Mouse (Mus musculus): ENCODE data around the gene Hlcs. TPM values are rescaled to one million over a fixed set of nuclear protein-coding genes. Genes with fewer than 3 reads are reported as not detected.

The Hlcs gene
- polyA plus RNA-seq, 1 experiment from 2014 or later: 7.4 TPM

DNA sequence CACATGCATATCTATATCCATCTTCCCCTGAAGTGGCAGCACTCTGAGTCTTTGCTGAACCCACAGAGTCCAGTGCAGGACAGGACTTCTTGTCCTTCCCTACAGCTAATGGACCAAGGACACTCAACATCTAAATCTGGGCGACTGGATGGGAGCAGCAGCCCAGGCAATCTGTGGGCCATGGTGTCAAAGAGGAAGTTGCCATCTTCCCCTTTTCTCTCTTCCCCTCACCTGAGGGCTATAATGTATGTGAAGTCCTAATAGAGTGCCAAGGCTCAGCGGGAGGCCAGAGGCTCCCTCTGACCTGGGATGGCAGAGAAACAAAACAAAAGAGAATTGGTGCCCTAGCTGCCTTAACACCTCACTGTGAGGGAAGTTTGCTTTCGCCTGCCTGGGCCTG is 29.4 kb downstream of the Hlcs start:
- H3K4me3 ChIP-seq: no peak overlapping the region
- WGBS: 89% methylated on average over 3 of the region's 3 CpGs

DNA sequence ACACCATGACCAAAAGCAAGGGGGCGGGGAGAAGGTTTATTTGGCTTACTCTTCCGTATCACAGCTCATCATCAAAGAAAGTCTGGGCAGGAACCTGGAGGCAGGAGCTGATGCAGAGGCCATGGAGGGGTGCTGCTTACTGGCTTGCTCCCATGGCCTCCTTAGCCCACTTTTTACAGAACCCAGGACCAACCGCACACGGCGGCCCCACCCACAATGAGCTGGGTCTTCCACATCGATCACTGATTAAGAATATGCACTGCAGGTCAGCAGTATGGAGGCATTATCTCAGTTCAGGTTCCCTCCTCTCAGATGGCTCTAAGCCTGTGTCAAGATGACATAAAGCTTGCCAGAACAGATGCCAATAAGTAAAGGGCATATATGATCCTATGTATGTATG is 42.5 kb downstream of the Hlcs start:
- Histone ChIP-seq H3K27ac (no peak overlapping the region), H3K4me3 (no peak overlapping the region), H3K9me3 (replicated peaks) (no peaks in the 10 kb centered on the region), H3K27me3 (no peaks in the 10 kb centered on the region), H3K4me1 (replicated peaks) (peaks cover 3% of the 10 kb centered on the region), H3K4me2 (no peak overlapping the region), H3K9ac (no peak overlapping the region), H3K36me3 (peaks cover 3% of the 10 kb centered on the region; the same call in 1 of the 2 replicates)
- ATAC-seq (replicated peaks; ENCODE audit: insufficient number of reproducible peaks, insufficient read depth, low FRiP score, low read depth): no peak
- 89% methylated on average over 6 of the region's 6 CpGs for WGBS

More for the DNA sequence above, 29.4 kb downstream of the Hlcs start:
- H3K4me1 ChIP-seq (replicated peaks): no peaks in the 10 kb centered on the region
- ATAC-seq (replicated peaks; ENCODE audit: insufficient number of reproducible peaks, insufficient read depth, low FRiP score, low read depth): no peak
- H3K36me3 ChIP-seq: no peaks in the 10 kb centered on the region
- no peak overlapping the region for H3K9ac ChIP-seq
- H3K4me2 ChIP-seq: no peak overlapping the region
- no peaks in the 10 kb centered on the region for H3K9me3 ChIP-seq (replicated peaks)
- H3K27ac ChIP-seq: no peak overlapping the region
- H3K27me3 ChIP-seq: no peaks in the 10 kb centered on the region

- peak; percentile 51; the same call in 1 of the 2 replicates for ATAC-seq (replicated peaks; ENCODE audit: insufficient number of reproducible peaks, insufficient read depth, low FRiP score, low read depth)
- H3K4me3 ChIP-seq: no peak overlapping the region
- WGBS: under 1% methylated on average over 9 of the region's 9 CpGs
These were observed 43.7 kb downstream of the Hlcs start for GRCm38 (mm10) chr16:94269635-94270034.

DNA sequence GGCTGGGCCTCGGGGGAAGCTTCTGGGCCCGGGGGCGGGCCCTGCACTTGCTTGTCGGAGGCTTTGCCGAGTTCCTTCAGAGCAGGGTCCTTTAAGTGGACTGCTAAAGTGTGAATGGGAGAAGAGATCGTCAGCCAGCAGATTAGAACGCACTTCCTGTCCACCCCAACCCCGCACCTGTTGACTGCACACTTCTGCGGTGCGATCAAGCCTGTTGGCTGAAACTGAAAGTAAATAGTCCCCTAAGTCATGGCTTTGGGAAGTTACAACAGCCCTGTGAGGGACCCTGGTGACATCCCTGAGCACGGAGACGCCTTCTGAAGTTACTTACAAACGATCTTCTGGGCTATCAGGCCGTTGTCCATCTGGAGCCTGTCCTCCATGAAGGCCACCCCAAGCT is 45.2 kb downstream of the Hlcs start:
- Histone ChIP-seq H3K9ac (no peak overlapping the region), H3K27me3 (no peaks in the 10 kb centered on the region), H3K27ac (no peak overlapping the region), H3K4me2 (no peak overlapping the region), H3K4me1 (replicated peaks) (peaks cover 3% of the 10 kb centered on the region), H3K36me3 (peaks cover 3% of the 10 kb centered on the region; the same call in 1 of the 2 replicates), H3K9me3 (replicated peaks) (no peaks in the 10 kb centered on the region), H3K4me3 (no peak overlapping the region)
- ATAC-seq (replicated peaks; ENCODE audit: insufficient number of reproducible peaks, insufficient read depth, low FRiP score, low read depth): no peak
- 83% methylated on average over 14 of the region's 14 CpGs for WGBS

More at GRCm38 (mm10) chr16:94269635-94270034, 43.7 kb downstream of the Hlcs start:
- Histone ChIP-seq H3K9me3 (replicated peaks) (no peaks in the 10 kb centered on the region), H3K4me2 (peak overlapping the region; percentile 45), H3K27me3 (no peaks in the 10 kb centered on the region), H3K9ac (no peak overlapping the region), H3K4me1 (replicated peaks) (peaks cover 3% of the 10 kb centered on the region), H3K27ac (no peak overlapping the region), H3K36me3 (peaks cover 3% of the 10 kb centered on the region; the same call in 1 of the 2 replicates)

GRCm38 (mm10) chr16:94264611-94265010 is 48.8 kb downstream of the Hlcs start:
- Histone ChIP-seq H3K9ac (no peak overlapping the region), H3K27ac (no peak overlapping the region), H3K9me3 (replicated peaks) (no peaks in the 10 kb centered on the region), H3K4me3 (no peak overlapping the region), H3K27me3 (no peaks in the 10 kb centered on the region), H3K4me2 (no peak overlapping the region), H3K4me1 (replicated peaks) (no peaks in the 10 kb centered on the region), H3K36me3 (peaks cover 3% of the 10 kb centered on the region; the same call in 1 of the 2 replicates)
- 84% methylated on average over 6 of the region's 6 CpGs for WGBS
- no peak for ATAC-seq (replicated peaks; ENCODE audit: insufficient number of reproducible peaks, insufficient read depth, low FRiP score, low read depth)

- WGBS: 85% methylated on average over 19 of the region's 19 CpGs
- Histone ChIP-seq H3K4me3 (no peak overlapping the region), H3K9ac (no peak overlapping the region), H3K27ac (no peak overlapping the region), H3K4me2 (no peak overlapping the region), H3K4me1 (replicated peaks) (no peaks in the 10 kb centered on the region), H3K36me3 (no peaks in the 10 kb centered on the region), H3K27me3 (no peaks in the 10 kb centered on the region), H3K9me3 (replicated peaks) (no peaks in the 10 kb centered on the region)
- no peak for ATAC-seq (replicated peaks; ENCODE audit: insufficient number of reproducible peaks, insufficient read depth, low FRiP score, low read depth)
These were observed 50.9 kb downstream of the Hlcs start for GRCm38 (mm10) chr16:94262501-94262900.

DNA sequence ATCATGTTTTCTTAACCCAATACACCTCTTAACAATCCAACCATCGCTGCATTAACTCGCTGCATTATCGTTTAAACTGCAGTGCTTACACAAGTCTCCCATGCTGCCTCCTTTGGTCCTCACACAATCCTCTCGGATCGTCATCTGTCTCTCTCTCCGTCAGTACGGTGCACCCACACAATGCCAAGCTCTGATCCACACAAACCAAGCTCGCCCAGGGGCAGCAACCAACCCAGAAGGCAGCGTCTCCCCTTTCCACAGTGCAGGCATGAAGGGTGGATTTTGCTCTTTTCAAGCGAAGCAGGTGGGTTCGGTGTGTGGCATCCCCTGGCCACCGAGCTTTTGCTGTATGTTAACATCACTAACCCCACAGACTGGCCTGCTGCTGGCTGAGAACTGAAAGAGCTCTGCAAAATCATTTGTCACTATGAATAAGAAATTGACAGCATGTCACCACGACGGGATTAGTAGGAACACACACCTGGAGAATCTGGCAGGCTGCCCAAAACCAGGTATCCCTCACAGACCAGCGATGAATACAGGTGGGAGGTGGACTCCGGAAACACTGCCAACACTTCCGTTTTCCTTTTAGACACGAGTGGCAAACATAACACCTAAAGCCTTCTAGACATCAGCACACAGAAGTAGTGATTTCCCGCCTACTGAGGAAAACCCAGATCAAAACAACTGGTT is 52.3 kb downstream of the Hlcs start:
- ATAC-seq (replicated peaks; ENCODE audit: insufficient number of reproducible peaks, insufficient read depth, low FRiP score, low read depth): no peak
- WGBS: 86% methylated on average over 19 of the region's 19 CpGs
- H3K27ac ChIP-seq: no peak overlapping the region
- H3K4me2 ChIP-seq: no peak overlapping the region
- no peak overlapping the region for H3K4me3 ChIP-seq
- H3K27me3 ChIP-seq: no peaks in the 10 kb centered on the region
- no peak overlapping the region for H3K9ac ChIP-seq
- H3K4me1 ChIP-seq (replicated peaks): no peaks in the 10 kb centered on the region
- no peaks in the 10 kb centered on the region for H3K9me3 ChIP-seq (replicated peaks)
- H3K36me3 ChIP-seq: no peaks in the 10 kb centered on the region

DNA sequence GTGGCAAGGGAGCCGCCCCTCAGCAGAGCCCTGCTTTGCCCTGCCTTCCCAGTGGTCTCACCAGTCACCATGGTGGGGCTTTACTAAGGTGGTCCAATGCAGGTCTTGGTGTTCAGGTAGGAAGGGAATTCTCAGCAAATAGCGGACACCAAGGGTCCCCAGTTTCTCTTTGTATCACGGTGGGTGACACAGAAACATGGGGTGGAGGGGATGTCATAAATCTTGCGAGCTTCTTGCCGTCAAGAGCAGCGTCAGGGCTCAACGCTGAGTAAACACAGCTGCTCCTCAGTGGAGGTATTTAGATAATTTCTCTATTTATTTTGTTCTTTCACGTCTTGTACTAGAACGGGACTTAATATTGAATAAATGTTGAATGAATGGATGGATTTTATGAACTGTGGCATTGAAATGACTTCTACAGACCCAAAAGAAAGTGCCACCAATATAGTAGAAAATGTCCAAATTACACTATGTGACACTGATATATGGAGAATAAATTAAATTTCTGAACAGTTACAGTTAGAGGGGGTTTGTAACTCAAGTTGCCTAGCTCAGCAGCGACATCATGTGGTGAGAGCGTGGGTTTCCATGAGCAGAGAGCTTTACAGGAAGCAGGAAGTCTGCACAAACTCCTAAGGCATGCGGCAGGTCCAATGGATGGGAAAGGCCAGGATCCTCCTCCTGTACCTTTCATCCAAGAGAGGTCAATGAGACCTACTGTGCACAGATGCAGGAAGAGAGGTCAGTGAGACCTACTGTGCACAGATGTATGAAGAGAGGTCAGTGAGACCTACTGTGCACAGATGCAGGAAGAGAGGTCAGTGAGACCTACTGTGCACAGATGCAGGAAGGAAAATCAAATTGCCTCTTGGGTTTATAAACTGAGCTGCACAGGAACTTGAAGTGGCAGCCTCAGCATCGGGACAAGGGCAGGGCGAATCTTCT is 54.7 kb downstream of the Hlcs start:
- Histone ChIP-seq H3K9me3 (replicated peaks) (no peaks in the 10 kb centered on the region), H3K4me3 (no peak overlapping the region), H3K4me2 (no peak overlapping the region), H3K4me1 (replicated peaks) (0 out of 2 replicates have a peak, but pooled peaks cover 4% of the 10 kb centered on the region), H3K36me3 (no peaks in the 10 kb centered on the region), H3K27me3 (no peaks in the 10 kb centered on the region), H3K9ac (no peak overlapping the region), H3K27ac (no peak overlapping the region)
- no peak for ATAC-seq (replicated peaks; ENCODE audit: insufficient number of reproducible peaks, insufficient read depth, low FRiP score, low read depth)
- WGBS: 56% methylated on average over 14 of the region's 14 CpGs

DNA sequence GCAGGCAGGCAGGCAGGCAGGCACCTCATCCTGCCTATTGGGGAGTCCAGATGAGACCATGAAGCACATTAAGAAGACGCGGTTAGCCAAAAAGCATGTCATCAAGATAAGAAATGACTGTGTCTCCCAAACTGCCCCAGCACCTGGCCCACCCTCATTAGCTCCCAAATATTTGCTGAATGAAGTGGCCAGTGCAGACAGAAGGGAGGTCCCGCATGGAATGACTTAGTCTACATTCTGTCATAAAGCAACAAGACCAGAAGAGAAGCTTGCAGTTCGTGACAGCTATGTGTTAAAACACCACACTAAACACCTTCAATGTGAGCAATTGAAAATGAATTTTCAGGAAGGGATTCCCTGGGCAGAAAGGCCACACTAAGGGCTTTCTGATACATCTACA is 57.8 kb downstream of the Hlcs start:
- Histone ChIP-seq H3K4me3 (no peak overlapping the region), H3K9ac (no peak overlapping the region), H3K9me3 (replicated peaks) (no peaks in the 10 kb centered on the region), H3K4me2 (no peak overlapping the region), H3K4me1 (replicated peaks) (0 out of 2 replicates have a peak, but pooled peaks cover 4% of the 10 kb centered on the region), H3K36me3 (no peaks in the 10 kb centered on the region), H3K27ac (no peak overlapping the region), H3K27me3 (no peaks in the 10 kb centered on the region)
- ATAC-seq (replicated peaks; ENCODE audit: insufficient number of reproducible peaks, insufficient read depth, low FRiP score, low read depth): no peak
- WGBS: 84% methylated on average over 4 of the region's 4 CpGs

DNA sequence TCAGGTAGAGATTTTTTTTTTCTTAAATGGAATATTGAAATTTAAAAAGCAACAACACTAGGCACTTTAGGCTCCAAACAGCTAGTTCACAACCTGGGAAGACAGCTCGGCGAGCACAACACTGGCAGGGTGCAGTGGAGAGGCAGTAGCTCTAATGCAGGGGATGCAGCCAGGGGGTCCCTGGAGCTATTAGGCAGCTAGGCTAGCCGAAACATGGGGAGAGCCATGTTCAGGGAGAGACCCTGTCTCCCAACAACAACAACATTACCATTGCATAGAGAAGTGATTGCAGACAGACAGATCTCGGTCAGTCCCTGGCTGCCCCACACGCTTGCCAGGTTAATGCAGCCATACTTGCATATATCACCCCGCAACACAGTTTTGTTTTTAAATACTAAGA is 58.3 kb downstream of the Hlcs start:
- Histone ChIP-seq H3K27ac (no peak overlapping the region), H3K9ac (no peak overlapping the region), H3K4me2 (no peak overlapping the region), H3K27me3 (no peaks in the 10 kb centered on the region), H3K36me3 (no peaks in the 10 kb centered on the region), H3K4me1 (replicated peaks) (0 out of 2 replicates have a peak, but pooled peaks cover 6% of the 10 kb centered on the region), H3K9me3 (replicated peaks) (no peaks in the 10 kb centered on the region), H3K4me3 (no peak overlapping the region)
- 90% methylated on average over 6 of the region's 6 CpGs for WGBS
- ATAC-seq (replicated peaks; ENCODE audit: insufficient number of reproducible peaks, insufficient read depth, low FRiP score, low read depth): no peak

- Histone ChIP-seq H3K9me3 (replicated peaks) (no peaks in the 10 kb centered on the region), H3K36me3 (no peaks in the 10 kb centered on the region), H3K4me3 (no peak overlapping the region), H3K27ac (peak overlapping the region; percentile 20; the same call in 1 of the 2 replicates), H3K4me1 (replicated peaks) (0 out of 2 replicates have a peak, but pooled peaks cover 6% of the 10 kb centered on the region), H3K9ac (no peak overlapping the region), H3K27me3 (no peaks in the 10 kb centered on the region), H3K4me2 (no peak overlapping the region)
- 82% methylated on average over 12 of the region's 12 CpGs for WGBS
- no peak for ATAC-seq (replicated peaks; ENCODE audit: insufficient number of reproducible peaks, insufficient read depth, low FRiP score, low read depth)
These were observed 58.9 kb downstream of the Hlcs start for GRCm38 (mm10) chr16:94254415-94254891.
